In the genomic region with DNA sequence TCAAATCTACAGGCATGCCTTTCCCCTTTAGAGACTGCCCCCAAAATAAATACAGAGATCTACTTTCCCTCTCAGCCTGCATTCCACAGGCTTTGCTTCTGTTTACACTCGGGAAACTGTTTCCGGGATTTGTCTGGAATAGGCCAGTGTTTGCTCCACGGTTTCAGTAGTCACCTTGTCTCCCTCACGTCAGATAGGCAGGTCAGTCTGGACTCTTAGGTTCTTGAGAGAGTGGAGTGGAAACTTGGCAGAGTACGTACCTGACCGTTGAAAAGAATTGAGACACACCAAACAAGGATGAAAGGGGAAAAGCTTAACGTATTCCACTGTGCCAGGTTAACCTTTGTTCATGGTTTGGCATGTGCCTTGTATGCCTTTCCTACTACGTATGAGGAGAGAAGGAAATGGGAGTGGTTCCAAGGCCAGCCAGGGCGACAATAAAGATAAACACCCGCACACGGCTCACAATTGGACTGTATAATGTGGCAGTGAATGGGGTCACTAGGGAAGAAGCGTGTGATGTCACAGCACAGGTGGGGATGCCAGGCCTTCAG, we compare ENCODE assay signal across 8 mouse cellular contexts. TPM values are rescaled to one million over a fixed set of nuclear protein-coding genes. Genes with fewer than 3 reads are reported as not detected.
DNase-seq lines count a peak whose midpoint lies in the region; ATAC-seq lines count a peak whose summit lies in the region.

No protein-coding gene starts in this region.

- H3K4me3 ChIP-seq in forebrain, embryonic 10.5 days, result no peak overlapping the region
- H3K4me3 ChIP-seq in forebrain, embryonic 14.5 days (ENCODE audit: low read depth, low read length), result no peak overlapping the region
- no peak overlapping the region for H3K4me3 ChIP-seq in kidney, embryonic 16.5 days (ENCODE audit: low read length)
- no peak overlapping the region for H3K4me3 ChIP-seq in midbrain, embryonic 13.5 days (replicated peaks)

- H3K4me2 ChIP-seq in forebrain, embryonic 14.5 days (ENCODE audit: low read length), result no peak overlapping the region
- H3K4me2 ChIP-seq in kidney, embryonic 16.5 days (replicated peaks; ENCODE audit: low read depth, low read length), result no peak overlapping the region
- H3K4me2 ChIP-seq in midbrain, embryonic 13.5 days (replicated peaks), result no peak overlapping the region

- no peak for ATAC-seq in forebrain, embryonic 14.5 days
- peak; percentile 54; the same call in 1 of the 2 replicates for ATAC-seq in kidney, embryonic 16.5 days (ENCODE audit: low FRiP score, low TSS enrichment)
- ATAC-seq in midbrain, embryonic 13.5 days, result no peak

- WGBS in forebrain, embryonic 10.5 days, result 77% methylated on average over 12 of the region's 12 CpGs
- WGBS in forebrain, embryonic 14.5 days, result 72% methylated on average over 12 of the region's 12 CpGs
- whole genome bisulfite sequencing in kidney, embryonic 16.5 days, result 50% methylated on average over 12 of the region's 12 CpGs
- 84% methylated on average over 12 of the region's 12 CpGs for WGBS in midbrain, embryonic 13.5 days

- H3K27ac ChIP-seq in forebrain, embryonic 10.5 days, result 0 out of 2 replicates have a peak overlapping the region, but pooled peaks have one; percentile 21
- no peak overlapping the region for H3K27ac ChIP-seq in forebrain, embryonic 14.5 days (ENCODE audit: low read depth, low read length)
- peak overlapping the region; percentile 43; the same call in 1 of the 2 replicates for H3K27ac ChIP-seq in kidney, embryonic 16.5 days (ENCODE audit: low read length)
- H3K27ac ChIP-seq in midbrain, embryonic 13.5 days, result no peak overlapping the region

- H3K9ac ChIP-seq in forebrain, embryonic 14.5 days (ENCODE audit: low read length), result no peak overlapping the region
- H3K9ac ChIP-seq in kidney, embryonic 16.5 days (replicated peaks; ENCODE audit: low read length), result no peak overlapping the region
- no peak overlapping the region for H3K9ac ChIP-seq in midbrain, embryonic 13.5 days (replicated peaks)

- no peaks in the 10 kb centered on the region for H3K36me3 ChIP-seq in forebrain, embryonic 10.5 days (replicated peaks)
- no peaks in the 10 kb centered on the region for H3K36me3 ChIP-seq in forebrain, embryonic 14.5 days (ENCODE audit: control insufficient read depth, insufficient read depth, low read length)
- H3K36me3 ChIP-seq in kidney, embryonic 16.5 days (ENCODE audit: insufficient read depth, low read length), result no peaks in the 10 kb centered on the region
- no peaks in the 10 kb centered on the region for H3K36me3 ChIP-seq in midbrain, embryonic 13.5 days

- H3K4me1 ChIP-seq in forebrain, embryonic 10.5 days, result 0 out of 2 replicates have a peak, but pooled peaks cover 7% of the 10 kb centered on the region
- no peaks in the 10 kb centered on the region for H3K4me1 ChIP-seq in forebrain, embryonic 14.5 days (ENCODE audit: control insufficient read depth, insufficient read depth, low read length)
- peaks cover 9% of the 10 kb centered on the region; the same call in 1 of the 2 replicates for H3K4me1 ChIP-seq in kidney, embryonic 16.5 days (ENCODE audit: insufficient read depth, low read length)
- no peaks in the 10 kb centered on the region for H3K4me1 ChIP-seq in midbrain, embryonic 13.5 days (replicated peaks)

- H3K9me3 ChIP-seq in forebrain, embryonic 10.5 days, result no peaks in the 10 kb centered on the region
- H3K9me3 ChIP-seq in forebrain, embryonic 14.5 days (replicated peaks; ENCODE audit: control insufficient read depth, low read length), result no peaks in the 10 kb centered on the region
- H3K9me3 ChIP-seq in kidney, embryonic 16.5 days (ENCODE audit: low read length), result peaks cover 2% of the 10 kb centered on the region; the same call in 1 of the 2 replicates
- H3K9me3 ChIP-seq in midbrain, embryonic 13.5 days, result no peaks in the 10 kb centered on the region

- DNase-seq in forebrain, embryonic 10.5 days (ENCODE audit: extremely low spot score, low spot score), result no peak
- DNase-seq in forebrain, embryonic 14.5 days (ENCODE audit: low spot score), result no peak
- DNase-seq in heart, adult 9 months (ENCODE audit: low spot score in 2 of 2), result peak; percentile 57 to 69
- DNase-seq in lung, postnatal 25 days (ENCODE audit: low spot score), result peak; percentile 89
- no peak for DNase-seq in layer of hippocampus, postnatal 14 days (ENCODE audit: low spot score in 2 of 2)
- no peak for DNase-seq in thymus, postnatal 0 days (ENCODE audit: low spot score)

- no peaks in the 10 kb centered on the region for H3K27me3 ChIP-seq in forebrain, embryonic 10.5 days (ENCODE audit: poor library complexity, severe bottlenecking)
- H3K27me3 ChIP-seq in forebrain, embryonic 14.5 days (replicated peaks; ENCODE audit: control insufficient read depth, insufficient read depth, low read length), result no peaks in the 10 kb centered on the region
- H3K27me3 ChIP-seq in kidney, embryonic 16.5 days (ENCODE audit: insufficient read depth, low read length), result no peaks in the 10 kb centered on the region
- no peaks in the 10 kb centered on the region for H3K27me3 ChIP-seq in midbrain, embryonic 13.5 days

RNA-seq across cellular contexts. Expression of a gene that starts 43.0 kb away (rescaled TPM):
- polyA plus RNA-seq in forebrain, embryonic 10.5 days (2016; fragmentation: Nextera tagmentation; extraction: Ambion mirVana), result 9.4 and 11.2 TPM in 2 replicates
- 14.3 and 17.2 TPM in 2 replicates for polyA plus RNA-seq in forebrain, embryonic 14.5 days (2014; fragmentation: Nextera tagmentation; extraction: Ambion mirVana)
- 37.2 and 40.2 TPM in 2 replicates for polyA plus RNA-seq in kidney, embryonic 16.5 days (2015; fragmentation: Nextera tagmentation; extraction: Ambion mirVana)
- 1 to 10 TPM; 4.3 to 6.0 TPM for total RNA-seq in layer of hippocampus, postnatal 14 days (2021)
- polyA plus RNA-seq in thymus, postnatal 0 days (2015; fragmentation: Nextera tagmentation; extraction: Ambion mirVana), result 25.1 and 25.7 TPM in 2 replicates
- 13.6 and 15.0 TPM in 2 replicates for polyA plus RNA-seq in midbrain, embryonic 13.5 days (2015; fragmentation: Nextera tagmentation; extraction: Ambion mirVana)

Comparison
In these comparisons a context has a peak if more than half of its experiments do, and no peak if none do; other contexts are left out.
1. H3K27ac ChIP-seq: peak in forebrain, embryonic 10.5 days (single experiment) and kidney, embryonic 16.5 days (single experiment); none in forebrain, embryonic 14.5 days (single experiment) and midbrain, embryonic 13.5 days (single experiment).
2. DNase-seq: peak in heart, adult 9 months (2 of 2) and lung, postnatal 25 days (single experiment); none in forebrain, embryonic 10.5 days (single experiment), forebrain, embryonic 14.5 days (single experiment), layer of hippocampus, postnatal 14 days (0 of 2) and thymus, postnatal 0 days (single experiment).